Mouse (Mus musculus) hindbrain, embryonic 11.5 days (tissue): ENCODE data around the gene Svs1. TPM values are rescaled to one million over a fixed set of nuclear protein-coding genes. Genes with fewer than 3 reads are reported as not detected.

Source experiments
- ATAC-seq: fragments of 200-750 bp; cut with Nextera tagmentation; 2 replicates; pipeline ENCODE4 v1.8.0; 2017; ENCODE audit warnings: mild to moderate bottlenecking, moderate TSS enrichment, moderate library complexity; ENCODE audit not compliant: low FRiP score
- DNase-seq: peaks from one replicate; pipeline ENCODE4 v3.0.0-alpha.2; 2015; ENCODE audit warnings: low spot score
- H3K27ac ChIP-seq: fragments of 300-500 bp; sonication (generic); 2 replicates; pipeline ENCODE4 v1.5.1; 2014; ENCODE audit warnings: mild to moderate bottlenecking, low read depth, low read length
- H3K27me3 ChIP-seq: fragments of 300-500 bp; sonication (generic); 2 replicates; pipeline ENCODE4 v1.6.1; 2014; ENCODE audit warnings: mild to moderate bottlenecking, low read length, moderate library complexity, mixed read lengths; ENCODE audit not compliant: control insufficient read depth, insufficient read depth
- H3K36me3 ChIP-seq: fragments of 300-500 bp; sonication (generic); 2 replicates; pipeline ENCODE4 v1.6.1; 2014; ENCODE audit warnings: mild to moderate bottlenecking, low read length, moderate library complexity, mixed read lengths; ENCODE audit not compliant: control insufficient read depth, insufficient read depth
- H3K4me1 ChIP-seq: fragments of 300-500 bp; sonication (generic); replicated peaks from 2 replicates; pipeline ENCODE4 v1.6.1; 2014; ENCODE audit warnings: low read length, mixed read lengths; ENCODE audit not compliant: control insufficient read depth, insufficient read depth
- H3K4me2 ChIP-seq: fragments of 300-500 bp; sonication (generic); replicated peaks from 2 replicates; pipeline ENCODE4 v1.6.1; 2014; ENCODE audit warnings: mild to moderate bottlenecking, low read depth, low read length
- H3K4me3 ChIP-seq: fragments of 300-500 bp; sonication (generic); 2 replicates; pipeline ENCODE4 v1.5.1; 2014; ENCODE audit warnings: low read depth, low read length
- H3K9ac ChIP-seq: fragments of 300-500 bp; sonication (generic); 2 replicates; pipeline ENCODE4 v1.6.1; 2014; ENCODE audit warnings: low read depth, low read length
- H3K9me3 ChIP-seq: fragments of 300-500 bp; sonication (generic); 2 replicates; pipeline ENCODE4 v1.6.1; 2016; ENCODE audit warnings: low read length; ENCODE audit not compliant: control insufficient read depth
- WGBS: fragments of 180-500 bp; shearing (Covaris S2); extraction: QIAGEN DNeasy Blood & Tissue Kit; methylation state at CpG from one replicate; pipeline ENCODE4 v1.1.7; 2014; 5-methylcytosine and 5-hydroxymethylcytosine counted together
- polyA plus RNA-seq: library from polyadenylated mRNA; unstranded; fragments of >200 nt; fragmentation: Nextera tagmentation; extraction: Ambion mirVana; gene quantifications from 2 replicates; pipeline ENCODE4 v1.2.1, GENCODE M21; 2014

Gene Svs1
- polyA plus RNA-seq, 1 experiment from 2014 or later = not detected

DNA sequence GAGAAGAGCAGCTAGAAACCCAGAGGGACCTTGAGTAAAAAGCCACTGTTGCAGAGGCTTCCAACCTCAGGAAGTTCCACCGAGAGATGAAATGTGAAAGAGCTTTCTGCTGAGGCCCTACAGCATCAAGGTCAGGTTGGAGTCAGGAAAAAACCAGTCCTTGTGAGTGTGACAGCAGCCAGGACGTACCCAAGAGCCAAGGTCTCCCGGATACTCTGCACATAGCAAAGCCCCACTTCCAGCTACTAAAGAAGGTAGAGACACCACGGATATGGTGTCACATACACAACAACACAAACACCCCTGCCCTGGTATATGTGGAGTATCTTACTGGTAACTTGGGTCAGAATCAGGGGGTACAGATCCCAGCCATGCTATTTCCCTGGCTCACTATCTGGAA, 12.1 kb downstream of the Svs1 start:
- ATAC-seq (no peak), DNase-seq (no peak)
- Histone ChIP-seq H3K27ac (no peak overlapping the region), H3K4me3 (no peak overlapping the region), H3K27me3 (no peaks in the 10 kb centered on the region), H3K4me1 (no peaks in the 10 kb centered on the region), H3K9ac (no peak overlapping the region), H3K9me3 (no peaks in the 10 kb centered on the region), H3K4me2 (no peak overlapping the region), H3K36me3 (no peaks in the 10 kb centered on the region)
- 88% methylated on average over 4 of the region's 4 CpGs for WGBS

DNA sequence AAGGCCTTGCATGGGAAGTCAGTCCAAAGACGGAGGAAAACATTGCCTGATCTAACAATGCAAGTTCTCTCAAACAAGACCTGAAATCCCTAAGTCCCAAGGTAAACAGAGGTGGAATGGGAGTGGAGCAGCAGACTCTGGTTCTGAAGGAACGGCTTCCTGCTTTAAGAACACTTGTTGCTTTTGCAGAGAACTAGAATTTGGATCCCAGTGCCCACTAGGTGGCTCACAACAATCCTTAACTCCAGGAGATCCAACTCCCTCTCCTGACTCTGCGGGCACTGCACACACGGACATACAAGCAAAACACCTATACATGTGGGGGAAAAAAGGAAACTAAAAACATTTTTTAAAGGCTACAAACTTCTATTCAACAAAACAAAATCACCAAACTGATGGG, 16.7 kb downstream of the Svs1 start:
- DNase-seq = no peak
- Histone ChIP-seq H3K9me3 (no peaks in the 10 kb centered on the region), H3K27me3 (no peaks in the 10 kb centered on the region), H3K4me3 (no peak overlapping the region), H3K4me1 (no peaks in the 10 kb centered on the region), H3K4me2 (no peak overlapping the region), H3K36me3 (no peaks in the 10 kb centered on the region), H3K27ac (no peak overlapping the region), H3K9ac (no peak overlapping the region)
- ATAC-seq = no peak
- 62% methylated on average over 4 of the region's 4 CpGs for WGBS

DNA sequence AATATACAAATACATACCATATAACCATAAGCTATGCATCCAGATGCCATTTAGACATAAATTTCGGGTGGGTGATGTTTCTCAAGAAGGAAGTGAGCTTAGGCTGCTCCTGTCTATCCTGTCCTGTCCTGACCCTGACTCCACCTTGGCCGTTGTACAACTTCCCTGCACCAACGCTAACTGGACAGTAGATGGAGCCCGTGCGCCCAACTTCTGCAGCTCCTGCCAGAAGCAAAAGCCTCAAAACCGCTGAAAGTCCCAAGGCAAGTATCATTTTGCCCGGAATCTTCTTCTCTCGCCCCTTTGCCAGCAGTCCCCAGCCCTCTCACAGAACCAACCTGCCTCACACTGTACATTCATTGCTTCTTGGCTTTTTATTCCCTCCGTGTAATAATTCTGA, 21.3 kb downstream of the Svs1 start:
- no peaks in the 10 kb centered on the region for H3K9me3 ChIP-seq
- ATAC-seq = no peak
- H3K36me3 ChIP-seq = no peaks in the 10 kb centered on the region
- H3K4me3 ChIP-seq = no peak overlapping the region
- H3K27ac ChIP-seq = no peak overlapping the region
- DNase-seq = peak; percentile 85
- H3K4me2 ChIP-seq = peak overlapping the region; percentile 34
- H3K4me1 ChIP-seq = no peaks in the 10 kb centered on the region
- no peak overlapping the region for H3K9ac ChIP-seq
- 3% methylated on average over 9 of the region's 9 CpGs for WGBS
- H3K27me3 ChIP-seq = no peaks in the 10 kb centered on the region

DNA sequence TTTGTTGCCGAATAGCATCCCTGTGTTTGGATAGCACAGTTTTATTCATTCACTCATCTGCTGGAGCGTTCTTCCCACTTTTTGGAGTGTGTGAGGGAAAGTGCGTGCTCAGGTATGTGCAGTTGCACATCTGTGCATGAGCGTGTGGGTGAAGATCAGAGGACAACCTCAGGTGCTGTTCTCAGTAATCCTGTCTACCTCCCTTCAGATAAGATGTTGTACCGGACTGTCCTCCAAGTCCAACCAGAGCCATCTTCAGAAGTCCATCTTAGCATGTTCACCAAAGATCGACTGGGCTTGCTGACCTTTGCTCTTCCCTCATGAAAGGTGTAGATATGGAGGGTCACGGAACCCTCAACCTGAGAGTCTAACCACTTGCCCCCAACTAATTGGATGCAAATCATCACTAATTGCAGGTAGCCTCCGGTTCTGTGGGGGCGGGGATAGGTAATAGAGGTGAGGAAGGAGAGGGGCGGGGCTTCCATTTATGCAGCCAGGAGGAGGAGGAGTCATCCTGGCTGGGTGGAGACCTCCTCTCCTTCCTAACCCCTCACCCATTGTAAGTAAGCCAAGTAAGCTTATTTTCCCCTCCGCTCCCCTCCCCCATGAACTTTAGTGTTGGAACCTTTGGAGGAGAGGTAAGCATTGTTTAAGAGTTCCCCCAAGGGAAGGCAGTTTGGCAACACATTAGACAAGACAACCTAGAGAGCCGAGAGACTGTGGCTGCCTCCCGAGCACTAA, 21.9 kb downstream of the Svs1 start:
- no peak overlapping the region for H3K27ac ChIP-seq
- H3K4me1 ChIP-seq = no peaks in the 10 kb centered on the region
- DNase-seq = peak; percentile 3
- H3K27me3 ChIP-seq = no peaks in the 10 kb centered on the region
- no peak for ATAC-seq
- 35% methylated on average over 13 of the region's 13 CpGs for WGBS
- no peaks in the 10 kb centered on the region for H3K9me3 ChIP-seq
- H3K9ac ChIP-seq = no peak overlapping the region
- H3K4me3 ChIP-seq = no peak overlapping the region
- H3K36me3 ChIP-seq = no peaks in the 10 kb centered on the region
- H3K4me2 ChIP-seq = peak overlapping the region; percentile 34

DNA sequence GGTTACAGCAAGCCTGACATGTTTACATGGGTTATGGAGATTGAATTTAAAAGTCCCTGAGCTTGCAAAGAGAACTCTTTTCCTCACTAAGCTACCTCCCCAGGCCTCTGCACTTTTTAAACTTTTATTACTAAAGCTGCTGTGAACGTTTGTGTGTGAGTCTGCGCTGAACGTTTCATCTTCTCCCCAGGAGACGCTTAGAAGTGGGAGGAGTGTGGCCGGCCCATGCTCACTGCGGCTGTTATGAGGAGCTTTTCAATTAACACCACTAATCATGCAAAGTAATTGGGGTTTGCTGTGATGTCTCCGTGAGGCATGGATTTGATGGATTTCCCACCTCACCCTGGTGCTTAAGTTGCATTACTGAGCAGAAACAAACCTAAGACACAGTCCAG, 22.5 kb downstream of the Svs1 start:
- no peaks in the 10 kb centered on the region for H3K9me3 ChIP-seq
- H3K36me3 ChIP-seq = no peaks in the 10 kb centered on the region
- no peak overlapping the region for H3K9ac ChIP-seq
- no peak overlapping the region for H3K4me3 ChIP-seq
- ATAC-seq = no peak
- WGBS = 53% methylated on average over 7 of the region's 7 CpGs
- no peak overlapping the region for H3K27ac ChIP-seq
- DNase-seq = no peak
- no peaks in the 10 kb centered on the region for H3K4me1 ChIP-seq
- no peaks in the 10 kb centered on the region for H3K27me3 ChIP-seq
- no peak overlapping the region for H3K4me2 ChIP-seq

DNA sequence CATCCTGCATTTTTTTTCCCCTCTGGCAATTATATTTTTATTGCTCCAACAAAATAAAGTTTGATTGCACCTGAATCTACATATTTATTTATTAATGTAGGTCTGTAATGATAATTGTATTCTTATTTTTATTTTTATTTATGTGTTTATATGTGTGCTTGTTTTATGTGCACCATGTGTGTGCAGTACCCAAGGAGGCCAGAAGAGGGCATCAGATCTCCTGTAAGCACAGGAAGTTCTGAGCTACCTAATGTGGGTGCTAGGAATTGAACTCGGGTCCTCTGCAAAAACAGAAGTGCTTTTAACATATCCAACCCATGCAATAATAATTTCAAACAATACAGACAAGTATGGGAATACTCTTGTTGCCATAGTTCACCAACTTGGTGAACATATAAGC, 23.0 kb downstream of the Svs1 start:
- no peak overlapping the region for H3K4me3 ChIP-seq
- no peaks in the 10 kb centered on the region for H3K9me3 ChIP-seq
- no peak overlapping the region for H3K4me2 ChIP-seq
- no peak overlapping the region for H3K27ac ChIP-seq
- DNase-seq = no peak
- no peak overlapping the region for H3K9ac ChIP-seq
- H3K4me1 ChIP-seq = no peaks in the 10 kb centered on the region
- ATAC-seq = no peak
- no peaks in the 10 kb centered on the region for H3K27me3 ChIP-seq
- WGBS = 92% methylated on average over 1 of the region's 1 CpGs
- no peaks in the 10 kb centered on the region for H3K36me3 ChIP-seq

DNA sequence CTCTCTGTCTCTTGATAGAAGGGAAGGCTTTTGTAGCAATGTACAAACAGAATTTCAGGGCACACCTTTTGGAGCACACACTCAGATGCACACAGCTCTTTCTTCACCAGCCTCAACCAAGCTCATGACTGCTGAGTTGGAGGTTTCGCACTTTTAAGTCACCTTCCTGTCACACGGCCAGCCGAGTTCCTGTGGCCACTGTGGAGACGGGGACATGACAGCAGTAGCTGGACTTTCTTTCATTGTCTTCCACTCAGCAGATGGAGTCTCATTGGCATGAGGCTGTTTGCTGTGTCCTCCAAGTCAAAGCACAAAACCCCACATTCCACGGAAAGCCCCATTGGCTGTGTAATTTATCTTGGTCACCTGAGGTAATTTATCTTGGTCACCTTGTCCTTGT, 24.5 kb downstream of the Svs1 start:
- Histone ChIP-seq H3K27ac (no peak overlapping the region), H3K36me3 (no peaks in the 10 kb centered on the region), H3K4me1 (no peaks in the 10 kb centered on the region), H3K9ac (no peak overlapping the region), H3K4me2 (no peak overlapping the region), H3K4me3 (no peak overlapping the region), H3K27me3 (no peaks in the 10 kb centered on the region), H3K9me3 (no peaks in the 10 kb centered on the region)
- DNase-seq = no peak
- WGBS = 77% methylated on average over 5 of the region's 5 CpGs
- ATAC-seq = no peak

DNA sequence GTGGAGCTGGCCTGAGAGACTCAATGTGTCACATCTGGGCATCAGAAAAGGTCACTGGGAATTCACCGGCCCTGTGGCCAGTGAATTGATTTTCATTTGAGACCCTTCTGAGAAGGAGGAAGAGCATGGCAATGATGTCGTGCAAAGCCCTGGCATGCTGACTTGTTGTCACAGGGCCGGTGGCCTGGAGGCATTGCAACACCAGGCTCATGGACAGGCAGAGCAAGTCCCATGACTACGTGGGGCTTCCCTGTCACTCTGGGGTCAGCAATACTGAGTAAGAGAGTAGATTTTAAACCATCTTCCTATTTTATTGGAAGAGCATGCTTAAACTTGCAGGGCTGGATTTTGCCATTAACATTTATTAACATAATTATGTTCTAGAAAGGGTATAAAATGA, 26.4 kb downstream of the Svs1 start:
- H3K36me3 ChIP-seq = no peaks in the 10 kb centered on the region
- no peak overlapping the region for H3K4me2 ChIP-seq
- no peak overlapping the region for H3K27ac ChIP-seq
- H3K9me3 ChIP-seq = no peaks in the 10 kb centered on the region
- no peak overlapping the region for H3K4me3 ChIP-seq
- no peaks in the 10 kb centered on the region for H3K27me3 ChIP-seq
- H3K9ac ChIP-seq = no peak overlapping the region
- no peaks in the 10 kb centered on the region for H3K4me1 ChIP-seq
- WGBS = 86% methylated on average over 4 of the region's 4 CpGs
- no peak for DNase-seq
- no peak for ATAC-seq

DNA sequence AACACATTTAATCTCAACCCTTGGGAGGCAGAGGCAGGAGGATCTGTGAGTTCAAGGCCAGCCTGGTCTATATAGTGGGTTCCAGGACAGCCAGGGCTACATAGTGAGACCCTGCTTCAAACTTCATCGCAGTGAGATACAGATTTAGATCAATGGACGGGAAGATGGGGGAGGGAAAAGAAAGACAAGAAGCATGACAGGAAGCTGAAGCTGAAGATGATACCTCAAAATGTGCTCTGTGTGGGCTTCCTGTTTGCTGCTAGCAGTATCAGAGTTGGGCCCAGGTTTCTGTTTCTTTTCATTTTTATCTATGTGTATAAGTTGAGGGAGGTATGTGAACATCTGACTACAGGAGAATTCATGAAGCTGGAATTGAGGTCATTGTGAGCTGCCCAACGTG, 26.8 kb downstream of the Svs1 start:
- H3K4me1 ChIP-seq = no peaks in the 10 kb centered on the region
- H3K9ac ChIP-seq = no peak overlapping the region
- no peaks in the 10 kb centered on the region for H3K9me3 ChIP-seq
- no peak overlapping the region for H3K27ac ChIP-seq
- no peaks in the 10 kb centered on the region for H3K27me3 ChIP-seq
- WGBS = 84% methylated on average over 3 of the region's 3 CpGs
- H3K4me2 ChIP-seq = no peak overlapping the region
- no peak for ATAC-seq
- no peaks in the 10 kb centered on the region for H3K36me3 ChIP-seq
- DNase-seq = no peak
- H3K4me3 ChIP-seq = no peak overlapping the region
